Mouse (Mus musculus) urinary bladder, postnatal 4 days (tissue): ENCODE measurements around the gene Cd9.
"Not testable (repeated sequence)": the region's sequence is repeated elsewhere in the genome, so short reads cannot be mapped to it uniquely, and the experiment has no call there.

Source experiments
- DNase-seq, 2 experiments: peaks; one replicate each; pipeline ENCODE4 v3.0.0; 2021 to 2022; ENCODE audit warnings: low spot score in 2 of 2

Gene Cd9

GRCm38 (mm10) chr6:125503186-125503802, 8.7 kb upstream of the Cd9 start:
- DNase-seq: no peak

- no peak for DNase-seq
Observed at GRCm38 (mm10) chr6:125498062-125498461, 3.5 kb upstream of the Cd9 start.

GRCm38 (mm10) chr6:125496417-125496816, 1.8 kb upstream of the Cd9 start:
- no peak for DNase-seq

DNA sequence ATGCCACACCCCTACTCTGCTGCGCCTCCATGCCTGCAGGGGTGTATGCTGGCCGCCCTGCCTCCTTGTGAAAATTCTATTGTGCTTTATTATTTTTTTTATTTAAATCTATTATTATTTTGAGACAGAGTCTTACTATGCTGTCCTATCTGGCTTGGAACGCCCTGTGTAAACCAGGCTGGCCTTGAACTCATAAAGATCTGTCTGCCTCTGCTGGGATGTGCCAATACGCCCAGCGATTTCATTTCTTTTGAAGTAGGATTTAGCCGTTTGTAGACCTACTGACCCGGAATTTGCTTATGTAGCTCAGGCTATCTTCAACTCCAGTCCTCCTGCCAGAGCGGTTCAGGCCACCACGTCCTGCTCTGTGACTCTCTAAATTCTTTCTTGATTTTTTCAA, 770 bp upstream of the Cd9 start:
- DNase-seq: no peak

- DNase-seq: no peak
Observed at GRCm38 (mm10) chr6:125493147-125493546, 1.4 kb downstream of the Cd9 start.

- no peak for DNase-seq
Observed at GRCm38 (mm10) chr6:125492664-125493063, 1.9 kb downstream of the Cd9 start.

GRCm38 (mm10) chr6:125492033-125492432, 2.6 kb downstream of the Cd9 start:
- DNase-seq: no peak

DNA sequence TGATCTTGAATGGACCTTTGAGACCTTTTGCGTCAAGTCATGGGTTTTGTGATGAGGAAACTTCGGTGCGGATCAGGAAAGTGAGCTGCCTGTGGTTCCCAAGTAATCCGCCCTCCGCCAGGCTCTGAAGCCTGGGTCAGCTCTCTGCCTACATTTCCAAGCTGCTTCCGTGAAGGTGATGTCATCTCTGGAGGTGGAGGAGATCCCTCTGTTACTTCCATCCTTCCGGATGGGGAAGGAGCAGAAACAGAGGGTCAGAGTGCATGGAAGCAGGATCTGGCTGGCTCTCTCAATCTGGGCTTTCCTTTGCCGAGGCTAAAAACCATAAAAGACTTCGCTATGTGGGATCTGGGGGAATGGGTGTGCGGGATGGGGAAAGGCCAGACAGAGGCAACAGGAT, 3.2 kb downstream of the Cd9 start:
- no peak for DNase-seq

- DNase-seq: no peak
Observed at GRCm38 (mm10) chr6:125489881-125490559, 4.6 kb downstream of the Cd9 start.

GRCm38 (mm10) chr6:125485589-125485988, 9.0 kb downstream of the Cd9 start:
- no peak for DNase-seq

- DNase-seq: no peak
Observed at GRCm38 (mm10) chr6:125484721-125485120, 9.9 kb downstream of the Cd9 start.

DNA sequence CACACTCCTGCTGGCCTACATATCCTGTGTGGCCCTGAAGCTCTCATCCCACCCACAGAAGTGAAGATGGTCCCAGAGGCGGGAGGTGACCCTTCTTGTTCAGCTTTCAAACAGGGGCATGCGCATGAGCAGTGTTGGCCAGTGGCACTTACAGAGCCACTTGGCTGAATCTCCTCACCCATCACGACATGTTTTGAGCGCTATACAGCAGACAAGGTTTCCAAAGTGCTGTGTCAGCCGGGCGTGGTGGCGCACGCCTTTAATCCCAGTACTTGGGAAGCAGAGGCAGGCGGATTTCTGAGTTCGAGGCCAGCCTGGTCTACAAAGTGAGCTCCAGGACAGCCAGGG, 10.3 kb downstream of the Cd9 start:
- not testable (repeated sequence) for DNase-seq

GRCm38 (mm10) chr6:125483515-125484312, 10.9 kb downstream of the Cd9 start:
- DNase-seq: no peak

- DNase-seq: no peak
Observed at GRCm38 (mm10) chr6:125482427-125482831, 12.2 kb downstream of the Cd9 start.

- no peak for DNase-seq
Observed at GRCm38 (mm10) chr6:125481667-125482390, 12.8 kb downstream of the Cd9 start.

DNA sequence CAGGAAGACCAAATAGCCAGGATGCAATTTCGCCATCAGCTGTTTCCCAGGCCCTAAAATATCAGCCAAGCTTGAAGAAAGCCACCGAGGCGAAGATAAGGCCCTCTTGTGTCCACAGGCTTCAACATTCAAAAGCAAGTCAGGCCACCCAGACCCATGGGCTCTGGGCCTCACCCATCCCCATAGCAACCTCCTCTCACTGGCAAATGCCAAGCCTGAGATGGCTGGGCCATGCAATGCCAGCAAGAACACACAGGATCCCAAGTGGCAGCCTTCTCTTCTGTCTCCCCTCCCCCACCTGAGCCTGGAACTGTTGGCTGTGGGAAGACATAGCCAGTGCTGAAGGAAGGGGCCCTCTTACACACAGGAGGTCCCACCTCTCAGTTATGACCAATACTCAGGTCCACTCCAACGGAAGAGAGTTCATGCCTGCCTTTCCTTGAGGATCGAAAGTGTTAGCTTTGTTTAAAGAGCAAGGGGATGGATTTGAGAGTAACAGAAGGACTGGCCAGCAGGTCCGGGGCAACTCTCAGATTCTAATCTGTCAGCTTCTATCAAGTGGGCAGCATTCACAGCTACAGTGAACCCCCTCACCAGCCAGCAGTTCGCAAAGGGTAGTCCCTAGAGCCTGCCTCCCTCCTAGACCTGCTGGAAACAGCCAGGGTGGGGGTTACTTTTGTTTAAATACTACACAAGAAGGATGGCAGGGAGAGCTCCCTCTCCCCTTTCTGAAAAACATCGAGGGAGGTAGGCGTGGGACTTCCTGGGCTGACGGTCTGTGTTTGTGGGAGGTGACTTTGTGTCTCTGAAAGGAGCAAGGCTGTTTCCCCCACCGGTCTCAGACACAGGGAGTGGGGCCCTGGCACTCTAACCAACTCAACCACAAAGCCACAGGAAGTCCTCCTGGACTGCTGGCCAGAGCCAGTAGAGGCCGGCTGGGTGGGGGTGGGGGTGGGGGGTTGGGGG, 13.9 kb downstream of the Cd9 start:
- no peak for DNase-seq

DNA sequence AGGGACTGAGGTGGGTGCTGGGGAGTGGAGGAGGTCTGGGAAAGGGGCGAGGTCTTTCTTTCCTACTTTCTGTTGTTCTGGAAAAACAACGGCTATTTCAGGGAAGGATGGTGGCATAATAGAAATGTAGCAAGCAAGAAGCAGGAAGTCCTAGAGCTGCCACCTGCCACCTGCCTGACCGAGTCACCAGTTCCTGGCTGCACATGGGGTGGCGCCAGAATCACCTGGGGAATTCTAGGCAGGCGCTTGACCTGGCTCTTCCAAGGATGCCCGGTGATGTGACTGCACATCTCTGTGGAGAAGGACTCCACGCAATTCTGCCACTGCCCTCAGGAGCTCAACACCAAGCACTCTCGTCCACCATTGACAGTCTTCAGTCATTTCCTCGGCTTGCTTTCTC, 15.2 kb downstream of the Cd9 start:
- DNase-seq: no peak

DNA sequence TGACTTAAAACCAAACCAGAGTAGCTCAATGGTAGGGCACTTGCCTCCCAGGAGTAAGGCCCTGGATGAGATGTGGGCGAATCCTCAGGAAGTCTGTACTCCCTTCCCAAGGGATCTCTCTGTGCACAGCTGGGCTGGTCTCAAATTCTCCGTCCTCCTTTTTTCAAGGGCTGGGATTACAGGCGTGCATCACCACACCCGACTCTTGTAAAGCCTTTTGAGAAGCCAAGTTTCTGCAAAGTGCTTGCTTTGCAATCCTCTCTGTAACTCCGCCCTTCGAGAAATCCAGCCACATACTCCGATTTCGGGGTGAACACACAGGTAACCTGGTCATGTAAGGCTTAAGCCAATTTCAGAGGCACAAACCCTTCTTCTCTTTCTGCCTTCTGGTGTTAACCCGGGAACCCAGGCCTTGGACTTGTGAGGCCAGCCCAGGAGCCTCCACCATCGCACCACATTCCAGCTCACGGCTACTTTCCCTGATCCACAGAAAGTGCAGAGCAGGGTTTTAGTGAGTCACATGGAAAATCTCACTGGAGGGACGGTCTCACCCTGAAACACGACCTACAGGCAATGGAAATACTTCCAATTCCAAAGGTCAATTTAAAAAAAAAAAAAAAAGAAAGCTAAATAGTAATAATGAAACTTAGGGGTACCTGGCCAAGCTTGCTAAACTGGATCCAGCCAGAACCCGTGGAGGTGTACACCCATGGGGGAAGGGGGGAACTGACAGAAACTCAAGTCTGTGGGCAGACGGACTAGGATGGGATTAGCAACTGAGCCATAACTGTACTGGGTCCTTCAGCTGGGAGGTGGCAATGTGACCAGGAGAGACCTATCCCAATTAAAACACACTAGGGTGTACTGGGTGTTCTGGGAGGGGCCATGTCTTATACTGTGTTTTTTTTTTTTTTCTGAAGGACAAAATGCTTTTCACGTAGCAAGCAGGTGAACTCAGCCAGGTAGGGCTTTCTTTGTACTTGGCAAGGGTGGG, 16.2 kb downstream of the Cd9 start:
- no peak for DNase-seq

GRCm38 (mm10) chr6:125476826-125477589, 17.6 kb downstream of the Cd9 start:
- no peak for DNase-seq
